Mouse (Mus musculus) MEL-GATA-1-ER (cell line): ENCODE results near the gene Ccdc117.
A peak's percentile ranks its signal among the peaks of the same experiment; 100 is the strongest.
"Not testable (repeated sequence)": the region's sequence is repeated elsewhere in the genome, so short reads cannot be mapped to it uniquely, and the experiment has no call there.

ENCODE experiments used
- DNase-seq: peaks from one replicate; pipeline ENCODE4 v3.0.0-alpha.2; 2012; ENCODE audit warnings: low read depth; ENCODE audit errors: extremely low read depth

Gene Ccdc117

DNA sequence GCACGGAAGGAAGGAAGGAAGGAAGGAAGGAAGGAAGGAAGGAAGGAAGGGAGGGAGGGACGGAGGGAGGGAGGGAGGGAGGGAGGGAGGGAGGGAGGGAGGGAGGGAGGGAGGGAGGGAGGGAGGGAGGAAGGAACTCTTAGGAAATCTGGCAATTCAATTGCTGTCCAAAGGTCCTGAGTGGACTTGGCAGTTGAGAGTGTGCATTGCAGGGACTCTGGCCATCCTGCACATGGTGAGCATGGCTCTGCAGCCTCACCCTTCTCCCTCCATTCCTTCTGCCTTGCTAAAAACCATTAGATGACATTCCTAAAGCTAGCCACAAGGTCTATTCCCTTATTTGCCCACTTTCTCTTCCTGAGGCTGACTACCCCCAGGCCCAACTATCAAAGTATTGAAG is 31.3 kb downstream of the Ccdc117 start:
- not testable (repeated sequence) for DNase-seq

- no peak for DNase-seq
Observed at GRCm38 (mm10) chr11:5510099-5510391, 31.9 kb downstream of the Ccdc117 start.

- DNase-seq = no peak
Observed at GRCm38 (mm10) chr11:5509215-5510098, 32.5 kb downstream of the Ccdc117 start.

DNA sequence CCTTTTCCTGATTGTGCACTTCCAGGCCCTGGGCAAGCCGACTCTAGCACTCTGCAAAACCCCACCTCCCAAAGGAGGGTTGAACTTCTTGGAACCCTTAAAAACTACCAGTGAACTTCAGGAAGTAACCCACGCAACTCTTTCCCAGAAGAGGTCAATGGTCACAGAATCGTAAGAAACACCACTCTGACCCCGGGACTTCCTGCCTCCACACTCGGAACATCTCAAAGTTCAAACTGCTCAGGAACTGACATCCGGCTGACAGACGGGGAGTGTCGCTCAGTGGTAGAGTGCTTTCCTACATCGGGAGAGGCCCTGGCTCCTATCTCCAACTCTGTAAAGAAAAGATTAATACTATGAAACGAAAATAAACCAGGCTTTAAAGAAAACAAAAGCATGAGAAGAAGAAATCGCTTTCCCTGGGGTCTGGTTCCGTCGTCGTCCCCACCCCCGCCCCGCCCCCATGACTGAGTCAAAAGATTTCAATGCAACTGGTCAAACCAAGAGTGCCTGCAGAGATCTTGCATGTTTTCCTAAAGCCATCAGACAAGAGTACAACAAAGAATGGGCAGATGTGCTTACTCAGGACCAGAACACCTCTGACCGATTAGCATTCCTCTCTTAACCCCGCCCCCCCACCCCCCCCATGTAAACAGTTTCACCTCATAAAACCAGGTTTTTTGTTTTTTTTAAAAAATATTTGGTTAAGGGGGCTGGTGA is 36.0 kb downstream of the Ccdc117 start:
- DNase-seq = peak; percentile 33

DNA sequence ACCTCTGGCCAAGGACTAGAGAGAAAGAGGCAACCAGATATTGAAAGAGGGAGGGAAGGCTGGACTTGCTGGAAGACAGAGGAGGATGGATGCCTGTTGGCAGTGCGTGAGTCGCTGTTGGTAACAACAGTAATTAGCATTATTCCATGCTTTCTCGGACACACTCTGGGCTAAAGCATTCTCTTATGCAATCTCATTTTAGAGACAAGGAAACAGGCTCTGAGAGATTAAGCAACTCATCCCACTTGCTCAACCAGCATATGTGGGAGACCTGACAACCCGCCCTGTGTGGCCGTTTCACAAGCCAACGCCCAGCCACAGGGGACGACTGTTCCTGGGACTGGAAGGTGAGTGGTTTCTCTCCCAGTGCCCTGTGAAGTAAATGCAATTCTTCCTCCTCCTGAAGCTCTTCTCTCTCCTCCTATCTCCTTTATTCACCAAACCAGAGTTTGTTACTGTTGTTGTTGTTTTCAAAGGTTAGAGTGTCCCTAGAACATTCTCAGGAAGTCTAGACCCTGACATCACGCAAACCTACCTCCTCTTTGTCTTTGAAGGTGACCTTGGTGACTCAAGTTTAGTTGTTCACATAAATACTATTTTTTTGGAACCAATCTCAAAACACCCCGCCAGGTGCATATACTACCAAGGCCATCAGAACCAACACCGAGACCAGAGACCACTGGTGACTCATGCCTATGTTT is 39.5 kb downstream of the Ccdc117 start:
- DNase-seq = no peak

- no peak for DNase-seq
Observed at GRCm38 (mm10) chr11:5500903-5501741, 40.9 kb downstream of the Ccdc117 start.

DNA sequence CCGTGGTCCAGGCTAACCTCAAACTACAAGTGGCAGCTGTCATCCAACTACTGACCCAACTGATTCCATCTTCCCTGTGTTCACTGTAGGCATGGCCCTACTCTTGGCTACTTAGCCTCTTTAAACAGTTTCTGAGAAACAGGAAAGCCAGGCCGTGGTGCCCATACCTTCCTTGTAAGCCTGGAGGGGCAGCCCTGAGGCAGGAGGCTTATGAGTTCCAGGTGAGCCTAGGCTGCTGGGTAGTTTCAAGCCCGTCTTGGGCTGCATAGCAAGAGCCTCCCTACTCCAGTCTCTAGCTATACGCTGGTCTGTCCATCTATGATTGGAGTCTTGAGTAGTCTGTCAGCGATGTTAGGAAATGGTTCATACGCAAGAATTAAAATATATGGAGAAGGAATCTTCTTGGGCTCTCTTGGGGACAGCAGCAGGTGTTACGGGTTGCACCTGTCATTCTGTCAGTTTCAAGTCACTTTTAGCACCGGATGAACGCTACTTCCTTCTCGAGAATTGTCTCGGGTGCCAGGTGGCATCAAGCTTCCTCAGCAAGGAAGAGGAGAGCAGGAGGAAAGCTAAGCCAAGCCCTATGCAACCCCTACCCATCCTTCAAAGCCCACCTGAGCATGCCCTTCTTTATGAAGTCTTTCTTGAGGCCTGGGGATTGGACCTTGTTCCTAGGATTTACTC is 41.9 kb downstream of the Ccdc117 start:
- DNase-seq = no peak

DNA sequence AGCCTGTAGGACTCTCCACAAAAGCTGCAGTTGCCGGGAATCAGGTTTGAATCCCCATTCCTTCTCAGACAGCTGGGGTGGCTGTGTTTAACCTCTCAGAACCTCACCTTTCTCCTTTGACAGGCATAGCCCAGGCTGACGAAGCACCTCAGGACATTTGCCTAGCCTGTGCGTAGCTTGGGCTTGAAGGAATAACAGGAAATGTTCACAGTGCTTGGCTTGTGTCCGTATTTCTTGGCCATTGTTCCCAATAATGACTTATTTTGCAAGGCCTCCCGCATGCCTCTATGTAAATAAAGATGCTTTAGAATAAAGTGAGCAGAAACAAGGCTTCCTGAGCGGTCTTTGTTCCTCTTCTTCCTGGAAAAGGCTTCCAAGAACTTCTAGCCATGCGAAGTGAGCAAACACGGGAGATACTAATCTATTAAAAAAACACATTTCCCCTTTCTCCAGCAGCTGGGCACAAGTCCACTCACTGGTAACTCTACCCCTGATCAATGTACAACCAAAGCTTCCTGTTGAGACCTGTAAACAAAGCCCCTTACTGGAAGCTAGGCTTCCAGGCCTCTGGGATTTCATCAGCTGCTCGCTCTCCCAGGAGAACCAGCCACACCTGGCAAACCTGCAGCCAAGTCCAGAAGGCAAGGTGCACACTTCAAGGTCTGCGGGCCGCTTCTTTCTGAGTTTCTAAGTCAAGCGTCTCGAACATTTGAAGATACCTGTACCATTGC is 42.9 kb downstream of the Ccdc117 start:
- no peak for DNase-seq

- no peak for DNase-seq
Observed at GRCm38 (mm10) chr11:5498422-5498821, 43.6 kb downstream of the Ccdc117 start.

GRCm38 (mm10) chr11:5496559-5497248 is 45.3 kb downstream of the Ccdc117 start:
- no peak for DNase-seq

- DNase-seq = no peak
Observed at GRCm38 (mm10) chr11:5495906-5496305, 46.1 kb downstream of the Ccdc117 start.

DNA sequence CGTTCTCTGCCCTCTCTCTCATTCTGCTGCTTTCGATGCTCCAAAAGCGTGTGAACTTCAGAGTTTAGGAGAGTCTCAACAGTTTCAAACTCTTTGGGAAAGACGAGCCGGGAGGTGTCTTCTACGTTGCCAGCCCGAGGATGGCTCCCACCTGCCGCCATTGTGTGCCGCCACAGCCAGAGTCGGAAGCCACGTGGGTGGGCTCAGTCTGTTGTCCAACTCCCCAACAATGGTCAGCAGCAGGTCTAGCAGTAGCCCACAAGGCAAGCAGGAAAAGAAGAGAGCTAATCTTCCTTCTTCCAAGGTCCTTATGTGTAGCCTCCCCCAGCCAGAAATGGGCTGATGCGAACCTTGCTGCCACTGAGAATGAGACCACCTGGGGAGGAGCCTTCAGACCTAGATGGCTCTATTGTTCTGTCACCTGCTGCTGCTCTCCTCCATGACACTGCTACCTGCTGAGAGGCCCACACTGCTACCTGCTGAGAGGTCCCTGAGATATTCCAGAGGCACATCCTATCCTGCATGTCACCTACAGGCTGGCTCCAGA is 46.6 kb downstream of the Ccdc117 start:
- no peak for DNase-seq

- DNase-seq = no peak
Observed at GRCm38 (mm10) chr11:5493869-5494268, 48.1 kb downstream of the Ccdc117 start.

GRCm38 (mm10) chr11:5491912-5492311 is 50.1 kb downstream of the Ccdc117 start:
- no peak for DNase-seq

GRCm38 (mm10) chr11:5490989-5491656 is 50.9 kb downstream of the Ccdc117 start:
- DNase-seq = no peak

DNA sequence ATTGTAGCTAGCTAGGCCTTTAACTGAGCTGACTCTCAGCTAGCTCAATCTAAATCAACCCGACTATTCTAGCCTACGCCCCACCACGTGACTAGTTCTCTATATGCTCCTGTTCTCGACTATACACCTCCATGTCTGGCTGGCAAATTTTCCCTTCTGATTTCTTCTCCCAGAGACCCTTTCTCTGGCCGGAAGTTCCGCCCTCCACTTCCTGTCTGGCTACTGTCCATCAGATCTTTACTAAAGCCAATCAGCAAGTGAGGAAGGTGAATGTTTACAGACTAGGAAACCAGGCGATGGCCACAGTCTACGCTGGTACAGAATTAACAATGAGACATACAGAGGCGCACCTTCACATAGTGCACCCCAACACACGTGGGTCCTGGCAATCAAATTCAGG is 52.6 kb downstream of the Ccdc117 start:
- not testable (repeated sequence) for DNase-seq

GRCm38 (mm10) chr11:5485193-5486011 is 56.6 kb downstream of the Ccdc117 start:
- DNase-seq = peak; percentile 84

DNA sequence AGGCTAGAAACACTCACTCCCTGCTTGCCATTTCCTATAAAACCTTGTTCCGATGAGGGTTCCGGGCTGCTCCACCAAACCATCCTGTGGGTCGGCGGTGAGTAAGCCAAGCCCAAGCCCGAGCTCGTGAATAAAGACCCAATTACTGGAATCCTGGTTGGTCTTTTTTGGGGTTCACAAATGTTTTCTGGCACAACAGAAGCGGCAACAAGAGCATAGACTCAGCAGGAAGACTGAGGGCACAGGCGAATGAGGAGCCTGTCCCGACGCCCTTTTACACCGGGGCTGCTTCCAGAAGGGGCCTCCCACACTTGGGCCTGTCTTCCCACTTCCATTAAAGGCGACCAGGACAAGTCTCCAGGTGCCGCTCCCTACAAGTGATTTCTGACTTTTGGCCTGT is 59.4 kb downstream of the Ccdc117 start:
- DNase-seq = no peak
